ENCODE assay signal across 11 mouse cellular contexts in the genomic region with DNA sequence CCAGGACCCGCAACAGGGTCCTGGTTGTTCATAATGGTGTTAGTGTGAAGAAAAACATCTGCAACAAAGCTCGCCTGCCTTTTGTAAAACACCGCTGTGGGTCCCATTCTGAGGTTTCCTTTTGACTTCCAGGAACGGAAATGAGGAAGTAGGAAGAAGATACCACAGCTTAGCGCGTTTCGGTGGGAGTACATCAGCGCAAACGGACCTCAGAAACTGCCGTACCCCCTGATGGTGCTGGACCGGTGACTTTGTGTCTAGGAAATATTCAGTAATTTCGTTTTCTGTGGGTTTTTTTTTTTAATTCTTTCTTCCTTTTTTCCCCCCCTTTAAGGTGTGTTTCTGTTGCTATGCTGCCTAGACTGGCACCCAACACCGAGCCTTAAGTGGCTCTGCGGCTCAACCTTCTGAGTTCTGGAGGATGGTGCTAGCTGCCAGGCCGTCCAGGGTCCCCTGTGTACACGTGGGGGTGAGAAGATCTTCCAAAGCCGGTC.
DNase-seq lines count a peak whose midpoint lies in the region; ATAC-seq lines count a peak whose summit lies in the region.
"Had no signal": no experiment of that assay in that cellular context is flagged by ENCODE, and none has a peak within 500 bp of the region (broad histone marks: within the 10 kb centered on the region; RNA-seq: fewer than 3 reads in every experiment).

No protein-coding gene starts in this region.

- no peaks in the 10 kb centered on the region for H3K36me3 ChIP-seq in liver, embryonic 13.5 days
- H3K36me3 ChIP-seq in kidney, embryonic 16.5 days (ENCODE audit: insufficient read depth, low read length): no peaks in the 10 kb centered on the region
- H3K36me3 ChIP-seq: embryonic facial prominence, embryonic 13.5 days; hindbrain, embryonic 15.5 days had no signal

- peak; percentile 82 for DNase-seq in heart, adult 11 months
- no peak for DNase-seq in heart, postnatal 14 days
- DNase-seq in thymus, postnatal 0 days (ENCODE audit: low spot score): peak; percentile 45
- no peak for DNase-seq in thymus, postnatal 10 days (ENCODE audit: low spot score in 2 of 2)
- no peak for DNase-seq in liver, embryonic 13.5 days
- DNase-seq in testis, postnatal 10 days (ENCODE audit: low spot score): peak; percentile 26
- no peak for DNase-seq in adrenal gland, adult 8-10 months
- DNase-seq: cerebellum, adult 11-12 months had no signal

- H3K4me2 ChIP-seq in liver, embryonic 13.5 days: peak overlapping the region; percentile 73
- no peak overlapping the region for H3K4me2 ChIP-seq in kidney, embryonic 16.5 days (replicated peaks; ENCODE audit: low read depth, low read length)
- H3K4me2 ChIP-seq: embryonic facial prominence, embryonic 13.5 days; hindbrain, embryonic 15.5 days had no signal

- H3K4me3 ChIP-seq in liver, embryonic 13.5 days (replicated peaks): peak overlapping the region; percentile 47
- H3K4me3 ChIP-seq in kidney, embryonic 16.5 days (ENCODE audit: low read length): no peak overlapping the region
- H3K4me3 ChIP-seq: embryonic facial prominence, embryonic 13.5 days; hindbrain, embryonic 15.5 days had no signal

- H3K27me3 ChIP-seq in liver, embryonic 13.5 days: peaks cover 4% of the 10 kb centered on the region; the same call in 1 of the 2 replicates
- H3K27me3 ChIP-seq in kidney, embryonic 16.5 days (ENCODE audit: insufficient read depth, low read length): no peaks in the 10 kb centered on the region
- H3K27me3 ChIP-seq: embryonic facial prominence, embryonic 13.5 days; hindbrain, embryonic 15.5 days had no signal

- no peaks in the 10 kb centered on the region for H3K9me3 ChIP-seq in liver, embryonic 13.5 days (replicated peaks)
- H3K9me3 ChIP-seq in kidney, embryonic 16.5 days (ENCODE audit: low read length): no peaks in the 10 kb centered on the region
- H3K9me3 ChIP-seq: embryonic facial prominence, embryonic 13.5 days; hindbrain, embryonic 15.5 days had no signal

- no peak overlapping the region for H3K27ac ChIP-seq in liver, embryonic 13.5 days
- H3K27ac ChIP-seq in kidney, embryonic 16.5 days (ENCODE audit: low read length): no peak overlapping the region
- H3K27ac ChIP-seq: embryonic facial prominence, embryonic 13.5 days; hindbrain, embryonic 15.5 days had no signal

- 19% methylated on average over 17 of the region's 17 CpGs for WGBS in liver, embryonic 13.5 days (ENCODE audit: insufficient replicate concordance)
- 87% methylated on average over 17 of the region's 17 CpGs for WGBS in kidney, embryonic 16.5 days

- intact Hi-C loops in heart, postnatal 14 days (cut with DNase I): loop anchor here (5.0 to 10.0 kb wide), 2 partner anchors 309 to 457 kb away; a partner anchor contains a TSS

- ATAC-seq in liver, embryonic 13.5 days (ENCODE audit: low read depth): no peak
- ATAC-seq in kidney, embryonic 16.5 days (ENCODE audit: low FRiP score, low TSS enrichment): no peak

- peak overlapping the region; percentile 49 for H3K9ac ChIP-seq in liver, embryonic 13.5 days
- H3K9ac ChIP-seq in kidney, embryonic 16.5 days (replicated peaks; ENCODE audit: low read length): no peak overlapping the region
- H3K9ac ChIP-seq: embryonic facial prominence, embryonic 13.5 days; hindbrain, embryonic 15.5 days had no signal

- H3K4me1 ChIP-seq in liver, embryonic 13.5 days (replicated peaks): peaks cover 14% of the 10 kb centered on the region
- no peaks in the 10 kb centered on the region for H3K4me1 ChIP-seq in kidney, embryonic 16.5 days (ENCODE audit: insufficient read depth, low read length)
- H3K4me1 ChIP-seq: hindbrain, embryonic 15.5 days had no signal

Comparison
In these comparisons a context has a peak if more than half of its experiments do, and no peak if none do; other contexts are left out.
1. DNase-seq: peak in heart, adult 11 months (single experiment), thymus, postnatal 0 days (single experiment) and testis, postnatal 10 days (single experiment); none in heart, postnatal 14 days (0 of 2), thymus, postnatal 10 days (0 of 2), liver, embryonic 13.5 days (single experiment) and adrenal gland, adult 8-10 months (single experiment).